ENCODE assay signal across 8 mouse cellular contexts in genomic region chr2:26516275-26516674, GRCm38 (mm10). TPM values are rescaled to one million over a fixed set of nuclear protein-coding genes. Genes with fewer than 3 reads are reported as not detected.
DNase-seq lines count a peak whose midpoint lies in the region; ATAC-seq and TF ChIP-seq lines count a peak whose summit lies in the region.

Notch1 (minus strand) TSS chr2:26516663.

- H3K4me2 ChIP-seq in embryonic facial prominence, embryonic 14.5 days (ENCODE audit: low read depth, low read length): peak within 1 kb of the TSS; percentile 25; the same call in 1 of the 2 replicates
- H3K4me2 ChIP-seq in heart, embryonic 14.5 days (ENCODE audit: low read length): peak within 1 kb of the TSS; percentile 54
- peak within 1 kb of the TSS; percentile 44 for H3K4me2 ChIP-seq in kidney, embryonic 15.5 days

- peaks cover 4% of the 10 kb centered on the region; the same call in 1 of the 2 replicates for H3K4me1 ChIP-seq in spleen, adult 2 months (ENCODE audit: control insufficient read depth, insufficient read depth, insufficient read length)
- H3K4me1 ChIP-seq in embryonic facial prominence, embryonic 14.5 days (ENCODE audit: control insufficient read depth, insufficient read depth, low read length): peaks cover 17% of the 10 kb centered on the region
- H3K4me1 ChIP-seq in heart, embryonic 14.5 days (ENCODE audit: control insufficient read depth in 2 of 2, insufficient read depth in 2 of 2, low read length in 2 of 2): peaks cover 20 to 23% of the 10 kb centered on the region in 2 experiments
- peaks cover 30% of the 10 kb centered on the region for H3K4me1 ChIP-seq in kidney, embryonic 15.5 days

- DNase-seq in spleen, adult 2 months (ENCODE audit: low read depth in 1 of 2, low spot score in 2 of 2): no peak
- DNase-seq in spleen, adult 12 weeks (ENCODE audit: low spot score): no peak
- DNase-seq in embryonic facial prominence, embryonic 14.5 days (ENCODE audit: low spot score): peak; percentile 81
- peak; percentile 66 for DNase-seq in lung, postnatal 36 days
- DNase-seq in ovary, postnatal 14 days (ENCODE audit: low spot score): no peak

- peak; percentile 82 for ATAC-seq in embryonic facial prominence, embryonic 14.5 days (ENCODE audit: low read depth)
- peak; percentile 63 for ATAC-seq in heart, embryonic 14.5 days (ENCODE audit: insufficient number of reproducible peaks, insufficient read depth, low FRiP score, low read depth)
- ATAC-seq in kidney, embryonic 15.5 days (replicated peaks; ENCODE audit: low FRiP score): peak; percentile 66
- ATAC-seq in megakaryocyte-erythroid progenitor cell, adult 5-6 weeks (replicated peaks; ENCODE audit: low FRiP score, low TSS enrichment, poor library complexity, severe bottlenecking): no peak

- no peak for TF ChIP-seq CTCF in spleen, adult 2 months (IDR thresholded peaks at IDR 0.05; ENCODE audit: extremely low read depth, insufficient read depth, insufficient read length, insufficient replicate concordance)

- no peaks in the 10 kb centered on the region for H3K36me3 ChIP-seq in spleen, adult 2 months (ENCODE audit: control insufficient read depth, insufficient read depth, low read length)
- H3K36me3 ChIP-seq in embryonic facial prominence, embryonic 14.5 days (ENCODE audit: control insufficient read depth, insufficient read depth, low read length): no peaks in the 10 kb centered on the region
- no peaks in the 10 kb centered on the region for H3K36me3 ChIP-seq in heart, embryonic 14.5 days (ENCODE audit: control insufficient read depth, insufficient read depth, low read length)
- H3K36me3 ChIP-seq in kidney, embryonic 15.5 days: no peaks in the 10 kb centered on the region

- no peak within 1 kb of the TSS for H3K4me3 ChIP-seq in spleen, adult 2 months (ENCODE audit: extremely low read depth, insufficient read depth, insufficient read length)
- no peak within 1 kb of the TSS for H3K4me3 ChIP-seq in embryonic facial prominence, embryonic 14.5 days (ENCODE audit: low read depth, low read length)
- peak within 1 kb of the TSS; percentile 6 to 14; a peak in 1 of 4 replicates for H3K4me3 ChIP-seq in heart, embryonic 14.5 days (ENCODE audit: control insufficient read depth in 1 of 2, insufficient read depth in 1 of 2, low read depth in 1 of 2, low read length in 2 of 2)
- peak within 1 kb of the TSS; percentile 11; the same call in 1 of the 2 replicates for H3K4me3 ChIP-seq in kidney, embryonic 15.5 days (replicated peaks)

- no peak within 1 kb of the TSS for H3K9ac ChIP-seq in embryonic facial prominence, embryonic 14.5 days (ENCODE audit: low read depth, low read length)
- peak within 1 kb of the TSS; percentile 32 for H3K9ac ChIP-seq in heart, embryonic 14.5 days (ENCODE audit: low read length)
- peak within 1 kb of the TSS; percentile 26; the same call in 1 of the 2 replicates for H3K9ac ChIP-seq in kidney, embryonic 15.5 days

- 16% methylated on average over 12 of the region's 12 CpGs for WGBS in spleen, adult 2 months
- WGBS in embryonic facial prominence, embryonic 14.5 days: 24% methylated on average over 12 of the region's 12 CpGs
- under 1% methylated on average over 12 of the region's 12 CpGs for WGBS in heart, embryonic 14.5 days
- 7% methylated on average over 12 of the region's 12 CpGs for WGBS in kidney, embryonic 15.5 days

- peaks cover 4% of the 10 kb centered on the region; the same call in 1 of the 2 replicates for H3K9me3 ChIP-seq in embryonic facial prominence, embryonic 14.5 days (ENCODE audit: control insufficient read depth, low read length)
- H3K9me3 ChIP-seq in heart, embryonic 14.5 days (ENCODE audit: control insufficient read depth, low read length): no peaks in the 10 kb centered on the region
- H3K9me3 ChIP-seq in kidney, embryonic 15.5 days (replicated peaks): no peaks in the 10 kb centered on the region

- no peak for TF ChIP-seq POLR2A in spleen, adult 2 months (IDR thresholded peaks at IDR 0.05; ENCODE audit: low read depth, low read length)

- H3K27ac ChIP-seq in spleen, adult 2 months (ENCODE audit: insufficient read depth, low read length): no peak within 1 kb of the TSS
- peak within 1 kb of the TSS; percentile 59 for H3K27ac ChIP-seq in embryonic facial prominence, embryonic 14.5 days (replicated peaks; ENCODE audit: low read depth, low read length)
- H3K27ac ChIP-seq in heart, embryonic 14.5 days (replicated peaks in 1 of 2; ENCODE audit: control insufficient read depth in 1 of 2, insufficient read depth in 1 of 2, low read depth in 2 of 2, low read length in 2 of 2): peak within 1 kb of the TSS; percentile 38 to 71
- H3K27ac ChIP-seq in kidney, embryonic 15.5 days: peak within 1 kb of the TSS; percentile 81

- no peaks in the 10 kb centered on the region for H3K27me3 ChIP-seq in spleen, adult 2 months (ENCODE audit: control insufficient read depth, insufficient read depth, low read length)
- H3K27me3 ChIP-seq in embryonic facial prominence, embryonic 14.5 days (replicated peaks; ENCODE audit: control insufficient read depth, insufficient read depth, low read length): no peaks in the 10 kb centered on the region
- no peaks in the 10 kb centered on the region for H3K27me3 ChIP-seq in heart, embryonic 14.5 days (ENCODE audit: control insufficient read depth, insufficient read depth, low read length)
- no peaks in the 10 kb centered on the region for H3K27me3 ChIP-seq in kidney, embryonic 15.5 days

RNA-seq across cellular contexts. Expression of gene Notch1, which starts in this region (rescaled TPM):
- polyA plus RNA-seq in spleen, adult 2 months (2012; rRNA removed): 34.6 and 39.6 TPM in 2 replicates
- 29.9 and 35.8 TPM in 2 replicates for polyA plus RNA-seq in embryonic facial prominence, embryonic 14.5 days (2014; fragmentation: Nextera tagmentation; extraction: Ambion mirVana)
- 21.2 and 21.6 TPM in 2 replicates for polyA plus RNA-seq in heart, embryonic 14.5 days (2014; fragmentation: Nextera tagmentation; extraction: Ambion mirVana)
- 22.0 and 24.6 TPM in 2 replicates for polyA plus RNA-seq in kidney, embryonic 15.5 days (2015; fragmentation: Nextera tagmentation; extraction: Ambion mirVana)
- 2.6 and 3.1 TPM in 2 replicates for total RNA-seq in megakaryocyte-erythroid progenitor cell, adult 5-6 weeks (2014; fragmentation: Nextera tagmentation)
- total RNA-seq in megakaryocyte-erythroid progenitor cell, adult 5-6 weeks (2017): 0.56 and 0.61 TPM in 2 replicates

Comparison
In these comparisons a context has a peak if more than half of its experiments do, and no peak if none do; other contexts are left out.
1. DNase-seq: peak in embryonic facial prominence, embryonic 14.5 days (single experiment) and lung, postnatal 36 days (single experiment); none in spleen, adult 2 months (0 of 2), spleen, adult 12 weeks (single experiment) and ovary, postnatal 14 days (single experiment).
2. H3K4me3 ChIP-seq: peak in heart, embryonic 14.5 days (2 of 2) and kidney, embryonic 15.5 days (single experiment); none in spleen, adult 2 months (single experiment) and embryonic facial prominence, embryonic 14.5 days (single experiment).
3. Peak in every context shown above with its lines, with median percentiles within 50 percentile points of each other: H3K4me2 ChIP-seq.